Mouse (Mus musculus) kidney, postnatal 0 days (tissue): ENCODE data around the gene Pcx. TPM values are rescaled to one million over a fixed set of nuclear protein-coding genes. Genes with fewer than 3 reads are reported as not detected.

Experiments used
- ATAC-seq: fragments of 200-750 bp; cut with Nextera tagmentation; replicated peaks from 2 replicates; pipeline ENCODE4 v1.8.0; 2017; ENCODE audit warnings: low read depth, moderate number of reproducible peaks, moderate TSS enrichment, moderate library complexity; ENCODE audit not compliant: low FRiP score
- DNase-seq: peaks from one replicate; pipeline ENCODE4 v3.0.0-alpha.2; 2016; ENCODE audit warnings: low spot score
- H3K27ac ChIP-seq: fragments of 300-500 bp; sonication (generic); 2 replicates; pipeline ENCODE4 v1.5.1; 2014; ENCODE audit warnings: mild to moderate bottlenecking
- H3K27me3 ChIP-seq: fragments of 300-500 bp; sonication (generic); 2 replicates; pipeline ENCODE4 v1.6.1; 2014; ENCODE audit warnings: low read length, mixed read lengths; ENCODE audit not compliant: insufficient read depth
- H3K36me3 ChIP-seq: fragments of 300-500 bp; sonication (generic); 2 replicates; pipeline ENCODE4 v1.6.1; 2014; ENCODE audit warnings: low read length, mixed read lengths; ENCODE audit not compliant: insufficient read depth
- H3K4me1 ChIP-seq: fragments of 300-500 bp; sonication (generic); replicated peaks from 2 replicates; pipeline ENCODE4 v1.6.1; 2014; ENCODE audit warnings: antibody characterized with exemption, low read length, mixed read lengths; ENCODE audit not compliant: insufficient read depth
- H3K4me2 ChIP-seq: fragments of 300-500 bp; sonication (generic); 2 replicates; pipeline ENCODE4 v1.6.1; 2014; ENCODE audit warnings: mild to moderate bottlenecking, low read length, moderate library complexity, mixed read lengths
- H3K4me3 ChIP-seq: fragments of 300-500 bp; sonication (generic); replicated peaks from 2 replicates; pipeline ENCODE4 v1.5.1; 2014; ENCODE audit warnings: low read depth, low read length
- H3K9ac ChIP-seq: fragments of 300-500 bp; sonication (generic); 2 replicates; pipeline ENCODE4 v1.6.1; 2014; ENCODE audit warnings: low read depth, low read length
- H3K9me3 ChIP-seq: fragments of 300-500 bp; sonication (generic); replicated peaks from 2 replicates; pipeline ENCODE4 v1.6.1; 2016; ENCODE audit warnings: low read length, inconsistent platforms, mixed read lengths
- CTCF ChIP-seq: IDR thresholded peaks from 2 replicates; pipeline ENCODE4 v1.5.1; 2016; ENCODE audit warnings: antibody characterized with exemption, low read depth, mild to moderate bottlenecking, moderate library complexity
- WGBS: fragments of 180-500 bp; shearing (Covaris S2); extraction: QIAGEN DNeasy Blood & Tissue Kit; methylation state at CpG from one replicate; pipeline ENCODE4 v1.1.7; 2014; 5-methylcytosine and 5-hydroxymethylcytosine counted together
- polyA plus RNA-seq: library from polyadenylated mRNA; unstranded; fragments of >200 nt; fragmentation: Nextera tagmentation; extraction: Ambion mirVana; gene quantifications from 2 replicates; pipeline ENCODE4 v1.2.1, GENCODE M21; 2015

Gene Pcx
- 57.6 and 66.9 TPM in 2 replicates for polyA plus RNA-seq

- TF ChIP-seq CTCF, result no peak; the same call in 1 of the 2 replicates
- Histone ChIP-seq H3K27me3 (no peaks in the 10 kb centered on the region), H3K27ac (peak within 1 kb of the TSS; percentile 47; the same call in 1 of the 2 replicates), H3K4me1 (no peaks in the 10 kb centered on the region), H3K4me3 (peak within 1 kb of the TSS; percentile 58), H3K9ac (peak within 1 kb of the TSS; percentile 38; the same call in 1 of the 2 replicates), H3K9me3 (no peaks in the 10 kb centered on the region), H3K36me3 (no peaks in the 10 kb centered on the region), H3K4me2 (peak within 1 kb of the TSS; percentile 74)
- ATAC-seq (peak; percentile 100), DNase-seq (peak; percentile 100)
- WGBS, result under 1% methylated on average over 73 of the region's 82 CpGs
These were observed at the start of gene Pcx for GRCm38 (mm10) chr19:4509986-4510963. Gene Pcx, plus strand, starts transcription at chr19:4510472.

- H3K9me3 ChIP-seq, result no peaks in the 10 kb centered on the region
- no peak for ATAC-seq
- DNase-seq, result no peak
- 78% methylated on average over 8 of the region's 8 CpGs for WGBS
- H3K9ac ChIP-seq, result no peak overlapping the region
- H3K4me2 ChIP-seq, result no peak overlapping the region
- no peak for TF ChIP-seq CTCF
- 0 out of 2 replicates have a peak, but pooled peaks cover under 1% of the 10 kb centered on the region for H3K4me1 ChIP-seq
- no peaks in the 10 kb centered on the region for H3K36me3 ChIP-seq
- H3K4me3 ChIP-seq, result no peak overlapping the region
- no peak overlapping the region for H3K27ac ChIP-seq
- no peaks in the 10 kb centered on the region for H3K27me3 ChIP-seq
These were observed 48.3 kb upstream of the Pcx start for GRCm38 (mm10) chr19:4461981-4462380.

DNA sequence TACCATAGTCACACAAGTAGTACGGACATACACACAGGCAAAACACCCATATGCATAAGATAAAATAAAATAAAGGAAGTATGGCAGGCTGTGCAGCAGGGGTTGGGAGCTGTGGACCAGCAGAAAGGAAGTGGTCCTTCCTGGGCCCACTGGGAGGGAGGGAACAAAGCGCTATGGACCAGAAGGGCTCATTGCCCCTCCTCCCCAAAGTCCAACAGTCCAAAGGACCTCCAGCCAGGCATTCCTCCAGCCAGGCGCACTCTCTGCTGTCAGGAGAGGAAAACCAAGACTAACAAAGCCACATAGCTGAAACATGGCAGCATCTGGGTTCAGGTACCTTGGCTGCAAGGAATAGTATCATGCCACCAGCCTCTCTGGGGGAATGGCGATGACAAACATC is 45.6 kb upstream of the Pcx start:
- Histone ChIP-seq H3K9ac (no peak overlapping the region), H3K27me3 (no peaks in the 10 kb centered on the region), H3K4me1 (no peaks in the 10 kb centered on the region), H3K4me3 (no peak overlapping the region), H3K4me2 (no peak overlapping the region), H3K27ac (no peak overlapping the region), H3K36me3 (no peaks in the 10 kb centered on the region), H3K9me3 (no peaks in the 10 kb centered on the region)
- no peak for TF ChIP-seq CTCF
- no peak for DNase-seq
- ATAC-seq, result no peak; the same call in 1 of the 2 replicates
- 87% methylated on average over 4 of the region's 4 CpGs for WGBS

DNA sequence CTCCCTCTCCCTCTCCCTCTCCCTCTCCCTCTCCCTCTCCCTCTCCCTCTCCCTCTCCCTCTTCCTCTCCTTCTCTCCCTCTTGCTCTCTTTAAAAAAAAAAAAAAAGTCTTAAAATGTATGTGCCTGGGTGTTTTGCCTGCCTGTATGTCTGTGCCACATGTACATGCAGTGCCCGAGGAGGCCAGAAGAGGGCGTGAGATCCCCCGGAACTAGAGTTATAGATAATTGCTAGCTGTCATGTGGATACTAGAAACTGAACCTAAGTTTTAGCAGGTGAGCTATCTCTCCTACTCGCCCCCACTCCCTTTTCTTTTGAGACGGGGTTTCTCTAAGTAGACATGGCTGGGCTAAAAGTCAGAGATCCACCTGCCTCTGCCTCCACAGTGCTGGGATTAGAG is 41.9 kb upstream of the Pcx start:
- peak; percentile 56 for TF ChIP-seq CTCF
- no peaks in the 10 kb centered on the region for H3K9me3 ChIP-seq
- H3K9ac ChIP-seq, result no peak overlapping the region
- no peak overlapping the region for H3K27ac ChIP-seq
- no peaks in the 10 kb centered on the region for H3K36me3 ChIP-seq
- no peak for DNase-seq
- 33% methylated on average over 5 of the region's 5 CpGs for WGBS
- no peak for ATAC-seq
- H3K4me2 ChIP-seq, result no peak overlapping the region
- H3K4me1 ChIP-seq, result no peaks in the 10 kb centered on the region
- H3K4me3 ChIP-seq, result no peak overlapping the region
- no peaks in the 10 kb centered on the region for H3K27me3 ChIP-seq

DNA sequence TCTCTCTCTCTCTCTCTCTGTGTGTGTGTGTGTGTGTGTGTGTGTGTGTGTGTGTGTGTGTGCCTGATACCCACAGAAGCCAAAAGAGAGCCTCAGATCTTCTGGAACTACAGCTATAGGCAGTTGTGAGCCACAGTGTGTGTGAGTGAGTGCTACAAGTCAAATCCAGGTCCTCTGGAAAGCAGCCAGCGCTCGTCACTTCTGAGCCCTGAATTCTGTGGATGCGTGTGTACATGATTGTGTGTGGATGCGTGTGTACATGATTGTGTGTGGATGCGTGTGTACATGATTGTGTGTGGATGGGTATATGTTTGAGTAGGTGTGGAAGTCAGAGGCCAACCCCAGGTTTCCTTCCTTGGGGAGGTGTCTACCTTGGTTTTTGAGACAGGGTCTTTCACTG is 36.7 kb upstream of the Pcx start:
- H3K4me3 ChIP-seq, result no peak overlapping the region
- no peak overlapping the region for H3K9ac ChIP-seq
- no peak for TF ChIP-seq CTCF
- H3K9me3 ChIP-seq, result no peaks in the 10 kb centered on the region
- H3K36me3 ChIP-seq, result no peaks in the 10 kb centered on the region
- no peak overlapping the region for H3K27ac ChIP-seq
- ATAC-seq (no peak), DNase-seq (no peak)
- H3K4me2 ChIP-seq, result no peak overlapping the region
- peaks cover 4% of the 10 kb centered on the region; the same call in 1 of the 2 replicates for H3K27me3 ChIP-seq
- WGBS, result 92% methylated on average over 5 of the region's 5 CpGs
- H3K4me1 ChIP-seq, result peaks cover 4% of the 10 kb centered on the region; the same call in 1 of the 2 replicates

GRCm38 (mm10) chr19:4474739-4475138 is 35.5 kb upstream of the Pcx start:
- Histone ChIP-seq H3K27me3 (peaks cover 4% of the 10 kb centered on the region; the same call in 1 of the 2 replicates), H3K4me2 (no peak overlapping the region), H3K4me3 (no peak overlapping the region), H3K4me1 (peaks cover 4% of the 10 kb centered on the region; the same call in 1 of the 2 replicates), H3K9ac (no peak overlapping the region), H3K36me3 (no peaks in the 10 kb centered on the region), H3K27ac (no peak overlapping the region), H3K9me3 (no peaks in the 10 kb centered on the region)
- DNase-seq, result no peak
- ATAC-seq, result no peak
- WGBS, result 61% methylated on average over 3 of the region's 3 CpGs
- TF ChIP-seq CTCF, result no peak
